Mouse (Mus musculus) ES-Bruce4 (cell line): ENCODE data around the gene Asic2. TPM values are rescaled to one million over a fixed set of nuclear protein-coding genes. Genes with fewer than 3 reads are reported as not detected.

Source experiments
- H3K27ac ChIP-seq: 2 replicates; pipeline ENCODE4 v1.5.1; 2012; ENCODE audit warnings: low read length, inconsistent platforms; ENCODE audit not compliant: insufficient read depth
- H3K27me3 ChIP-seq: 2 replicates; pipeline ENCODE4 v1.6.1; 2012; ENCODE audit warnings: mild to moderate bottlenecking, low read length, inconsistent platforms; ENCODE audit not compliant: control insufficient read depth, poor library complexity, insufficient read depth, severe bottlenecking
- H3K36me3 ChIP-seq: 2 replicates; pipeline ENCODE4 v1.6.1; 2012; ENCODE audit warnings: inconsistent platforms, mild to moderate bottlenecking, low read length, moderate library complexity; ENCODE audit not compliant: control insufficient read depth, poor library complexity, insufficient read depth, severe bottlenecking
- H3K4me1 ChIP-seq: one replicate; pipeline ENCODE4 v1.8.1; 2011; ENCODE audit warnings: low read length; ENCODE audit not compliant: control insufficient read depth, insufficient read depth
- H3K4me3 ChIP-seq: 2 replicates; pipeline ENCODE4 v1.5.1; 2011; ENCODE audit warnings: low read depth, mild to moderate bottlenecking, low read length
- H3K9ac ChIP-seq: 2 replicates; pipeline ENCODE4 v1.6.1; 2012; ENCODE audit warnings: low read depth, mild to moderate bottlenecking, inconsistent platforms; ENCODE audit not compliant: poor library complexity, severe bottlenecking
- H3K9me3 ChIP-seq: replicated peaks from 2 replicates; pipeline ENCODE4 v1.6.1; 2012; ENCODE audit warnings: mild to moderate bottlenecking, low read length, inconsistent platforms; ENCODE audit not compliant: control insufficient read depth, poor library complexity, insufficient read depth, severe bottlenecking
- CTCF ChIP-seq: IDR thresholded peaks from one replicate; pipeline ENCODE4 v1.8.1; 2011; ENCODE audit warnings: low read depth, low read length
- EP300 ChIP-seq: IDR thresholded peaks from 2 replicates; pipeline ENCODE4 v1.6.1; 2011; ENCODE audit warnings: low read depth, low read length; ENCODE audit not compliant: insufficient read depth
- POLR2A ChIP-seq: IDR thresholded peaks from one replicate; pipeline ENCODE4 v1.8.1; 2011; ENCODE audit warnings: low read length; ENCODE audit not compliant: insufficient read depth
- polyA plus RNA-seq: library from polyadenylated mRNA; stranded (reverse); fragments of >200 nt; gene quantifications from 2 replicates; pipeline ENCODE4 v1.2.4, GENCODE M21; 2011; ENCODE audit warnings: low read depth; ENCODE audit not compliant: missing spikeins, insufficient read depth, insufficient read length

Gene Asic2
- polyA plus RNA-seq, 1 experiment, result not detected

DNA sequence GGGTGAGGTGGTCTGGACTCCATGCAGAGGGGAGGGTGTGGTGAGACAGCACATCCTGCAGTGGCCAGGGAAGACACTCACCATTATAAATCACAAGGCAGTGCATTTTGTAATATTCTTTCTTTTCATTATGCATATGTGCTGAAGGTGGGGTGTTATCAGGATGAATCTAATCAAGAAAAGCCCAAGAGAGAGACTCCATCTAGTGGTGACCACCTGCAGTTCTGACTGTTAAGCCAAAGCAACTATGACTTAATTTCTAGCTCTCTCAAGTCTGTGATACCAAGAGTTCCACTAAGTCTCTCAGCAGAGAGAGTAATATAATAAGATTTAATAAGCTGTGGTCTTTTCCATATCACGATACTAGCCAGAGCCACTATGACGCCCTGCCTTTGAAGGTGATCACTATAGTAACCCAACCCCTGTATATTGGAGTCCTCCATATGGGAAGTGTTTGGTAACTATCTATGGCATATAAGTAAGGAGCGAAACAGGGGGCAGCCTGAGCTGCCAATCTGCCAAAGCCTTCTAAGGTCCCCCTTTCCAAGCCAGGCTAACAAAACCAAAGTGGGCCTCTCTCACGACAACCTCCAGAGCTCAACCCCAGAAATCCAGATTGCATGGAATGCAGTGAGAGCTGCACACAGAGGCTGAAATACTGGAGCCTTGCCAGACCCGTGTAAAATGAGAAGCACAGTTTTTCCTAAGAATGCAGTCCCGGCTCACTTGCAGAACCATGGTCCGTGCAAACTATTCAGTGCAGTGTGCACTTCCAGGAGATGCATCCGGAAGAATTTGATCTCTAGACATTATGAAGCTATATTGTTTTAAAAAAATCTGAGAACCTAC lies 459.6 kb downstream of the Asic2 start:
- H3K9me3 ChIP-seq, result no peaks in the 10 kb centered on the region
- H3K36me3 ChIP-seq, result no peaks in the 10 kb centered on the region
- no peak overlapping the region for H3K9ac ChIP-seq
- no peak overlapping the region for H3K27ac ChIP-seq
- no peaks in the 10 kb centered on the region for H3K4me1 ChIP-seq
- TF ChIP-seq CTCF (no peak), POLR2A (no peak), EP300 (no peak)
- no peak overlapping the region for H3K4me3 ChIP-seq
- H3K27me3 ChIP-seq, result 0 out of 2 replicates have a peak, but pooled peaks cover 2% of the 10 kb centered on the region

DNA sequence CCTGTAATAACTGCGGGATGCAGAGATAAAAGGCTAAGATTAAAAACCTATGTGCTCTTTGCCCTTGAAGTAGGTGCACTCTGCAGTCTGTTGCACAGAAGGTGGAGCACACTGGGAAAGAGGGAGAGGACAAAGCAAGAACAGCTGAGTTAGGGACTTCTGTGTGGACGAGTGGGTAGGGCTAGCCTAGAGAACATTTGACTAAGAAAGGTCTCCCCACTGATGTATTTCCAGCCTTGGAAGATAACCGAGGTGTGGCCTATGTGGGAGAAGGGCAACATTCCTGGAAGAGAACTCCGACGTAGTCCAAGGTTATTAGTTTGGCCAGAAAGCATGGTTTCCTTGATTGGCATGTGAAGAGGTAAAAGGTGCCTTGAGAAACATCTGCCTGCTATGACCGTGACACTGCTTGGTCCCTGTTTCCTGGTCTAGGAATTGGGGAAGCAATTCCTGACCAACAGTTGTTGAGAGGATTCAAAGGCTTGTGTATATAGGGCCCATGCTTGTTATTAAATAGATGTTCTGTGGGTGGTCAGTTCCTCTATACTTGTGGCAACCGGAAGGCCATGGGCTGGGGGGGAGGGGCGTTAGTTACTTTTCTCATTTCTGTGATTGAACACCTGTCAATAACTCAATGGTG lies 463.3 kb downstream of the Asic2 start:
- Histone ChIP-seq H3K4me1 (no peaks in the 10 kb centered on the region), H3K27ac (no peak overlapping the region), H3K4me3 (no peak overlapping the region)

GRCm38 (mm10) chr11:81501473-81502246 lies 466.6 kb downstream of the Asic2 start:
- TF ChIP-seq CTCF, result no peak
- TF ChIP-seq EP300, result no peak
- TF ChIP-seq POLR2A, result no peak
- H3K4me3 ChIP-seq, result no peak overlapping the region
- H3K9ac ChIP-seq, result no peak overlapping the region
- H3K4me1 ChIP-seq, result no peaks in the 10 kb centered on the region
- no peak overlapping the region for H3K27ac ChIP-seq
- no peaks in the 10 kb centered on the region for H3K27me3 ChIP-seq
- no peaks in the 10 kb centered on the region for H3K36me3 ChIP-seq
- no peaks in the 10 kb centered on the region for H3K9me3 ChIP-seq

More for the DNA sequence above, 463.3 kb downstream of the Asic2 start:
- no peaks in the 10 kb centered on the region for H3K36me3 ChIP-seq
- H3K9ac ChIP-seq, result no peak overlapping the region
- TF ChIP-seq EP300 (no peak), POLR2A (no peak), CTCF (no peak)
- H3K27me3 ChIP-seq, result no peaks in the 10 kb centered on the region
- no peaks in the 10 kb centered on the region for H3K9me3 ChIP-seq

GRCm38 (mm10) chr11:81498990-81499389 lies 469.3 kb downstream of the Asic2 start:
- Histone ChIP-seq H3K4me1 (no peaks in the 10 kb centered on the region), H3K27me3 (no peaks in the 10 kb centered on the region), H3K27ac (no peak overlapping the region), H3K4me3 (no peak overlapping the region), H3K36me3 (no peaks in the 10 kb centered on the region), H3K9ac (no peak overlapping the region), H3K9me3 (no peaks in the 10 kb centered on the region)
- no peak for TF ChIP-seq EP300
- no peak for TF ChIP-seq CTCF

GRCm38 (mm10) chr11:81497652-81498391 lies 470.4 kb downstream of the Asic2 start:
- no peak overlapping the region for H3K27ac ChIP-seq
- H3K9me3 ChIP-seq, result no peaks in the 10 kb centered on the region
- H3K4me1 ChIP-seq, result no peaks in the 10 kb centered on the region
- H3K27me3 ChIP-seq, result no peaks in the 10 kb centered on the region
- TF ChIP-seq EP300, result no peak
- no peak for TF ChIP-seq CTCF
- TF ChIP-seq POLR2A, result no peak
- H3K4me3 ChIP-seq, result no peak overlapping the region
- no peaks in the 10 kb centered on the region for H3K36me3 ChIP-seq
- no peak overlapping the region for H3K9ac ChIP-seq
